Mouse (Mus musculus) CH12.LX (cell line): ENCODE measurements at regions not wholly inside any gene's neighbourhood (a gene's known extent, or its start where the extent isn't known, plus 50 kb on each side); places are given as distances from the start of the nearest gene placed in this dataset.

ENCODE experiments used
- DNase-seq: peaks from one replicate; pipeline ENCODE4 v3.0.0-alpha.2; 2013; ENCODE audit errors: extremely low read depth
- H3K27ac ChIP-seq: 2 replicates; pipeline ENCODE4 v1.5.1; 2012; ENCODE audit warnings: low read depth, mild to moderate bottlenecking, control low read depth, moderate library complexity; ENCODE audit not compliant: insufficient read depth
- H3K27me3 ChIP-seq: replicated peaks from 2 replicates; pipeline ENCODE3; 2012; ENCODE audit warnings: inconsistent platforms
- H3K36me3 ChIP-seq, 2 experiments: replicated peaks in 1 of 2; 2 replicates each; pipeline versions ENCODE3 to v1.6.1; 2012; ENCODE audit warnings: inconsistent platforms in 1 of 2, low read length in 1 of 2, mild to moderate bottlenecking in 1 of 2, mixed read lengths in 1 of 2, moderate library complexity in 1 of 2; ENCODE audit not compliant: control insufficient read depth in 1 of 2, insufficient read depth in 1 of 2
- H3K4me1 ChIP-seq, 2 experiments: 2 replicates each; pipeline ENCODE4 v1.6.1; 2012; ENCODE audit warnings: inconsistent platforms in 1 of 2, moderate library complexity in 1 of 2; ENCODE audit not compliant: insufficient read depth in 2 of 2, control insufficient read depth in 1 of 2
- H3K4me2 ChIP-seq: 2 replicates; pipeline ENCODE4 v1.6.1; 2012; ENCODE audit warnings: low read depth, mild to moderate bottlenecking, control low read depth; ENCODE audit not compliant: poor library complexity, insufficient read depth, severe bottlenecking
- H3K4me3 ChIP-seq, 3 experiments: fragments of 150-350 bp in 1 of 3; sonication (generic) in 1 of 3; replicated peaks in 1 of 3; 2 replicates each; pipeline versions ENCODE3 to v1.5.1; 2011 to 2012; ENCODE audit warnings: low read depth in 2 of 3, low read length in 2 of 3, mild to moderate bottlenecking in 2 of 3, moderate library complexity in 2 of 3, control low read depth in 1 of 3, improper control_type of control experiment in 1 of 3, inconsistent platforms in 1 of 3, mixed read lengths in 1 of 3; ENCODE audit not compliant: poor library complexity in 1 of 3
- H3K79me2 ChIP-seq: replicated peaks from 2 replicates; pipeline ENCODE4 v1.6.1; 2012; ENCODE audit warnings: mild to moderate bottlenecking, moderate library complexity; ENCODE audit not compliant: control insufficient read depth, poor library complexity, insufficient read depth, severe bottlenecking; ENCODE audit errors: extremely low read depth
- H3K9ac ChIP-seq: 2 replicates; pipeline ENCODE4 v1.6.1; 2012; ENCODE audit warnings: low read depth, mild to moderate bottlenecking, control low read depth, moderate library complexity; ENCODE audit not compliant: insufficient read depth
- H3K9me3 ChIP-seq: replicated peaks from 2 replicates; pipeline ENCODE3; 2012; ENCODE audit warnings: low read length, inconsistent platforms, mixed read lengths
- BHLHE40 ChIP-seq: IDR thresholded peaks from 2 replicates; pipeline ENCODE4 v1.6.1; 2011; ENCODE audit warnings: mild to moderate bottlenecking, low read depth, low read length, improper control_type of control experiment
- CHD1 ChIP-seq: IDR thresholded peaks from 2 replicates; pipeline ENCODE4 v1.6.1; 2012; ENCODE audit warnings: low read depth, low read length, improper control_type of control experiment, inconsistent platforms
- CHD2 ChIP-seq: IDR thresholded peaks from 2 replicates; pipeline ENCODE4 v1.6.1; 2011; ENCODE audit warnings: low read length, improper control_type of control experiment
- ELF1 ChIP-seq: IDR thresholded peaks from 2 replicates; pipeline ENCODE4 v1.6.1; 2014; ENCODE audit warnings: low read depth, mild to moderate bottlenecking, inconsistent platforms, low read length, improper control_type of control experiment
- EP300 ChIP-seq: IDR thresholded peaks from 2 replicates; pipeline ENCODE4 v1.6.1; 2011; ENCODE audit warnings: low read length, improper control_type of control experiment
- ETS1 ChIP-seq: conservative IDR thresholded peaks from 2 replicates; pipeline ENCODE4 v1.6.1; 2012; ENCODE audit warnings: low read depth, mild to moderate bottlenecking, inconsistent platforms, low read length, improper control_type of control experiment, moderate library complexity
- GABPA ChIP-seq: IDR thresholded peaks from 2 replicates; pipeline ENCODE4 v1.6.1; 2012; ENCODE audit warnings: low read depth, low read length, improper control_type of control experiment, inconsistent platforms; ENCODE audit not compliant: insufficient replicate concordance
- HCFC1 ChIP-seq: IDR thresholded peaks from 2 replicates; pipeline ENCODE4 v1.6.1; 2012; ENCODE audit warnings: low read depth, mild to moderate bottlenecking, inconsistent platforms, low read length, improper control_type of control experiment
- JUND ChIP-seq: conservative IDR thresholded peaks from 2 replicates; pipeline ENCODE4 v1.6.1; 2011; ENCODE audit warnings: low read depth, low read length, improper control_type of control experiment
- KAT2A ChIP-seq: IDR thresholded peaks from 2 replicates; pipeline ENCODE4 v1.6.1; 2012; ENCODE audit warnings: low read length, improper control_type of control experiment, inconsistent platforms; ENCODE audit not compliant: insufficient replicate concordance
- MAFK ChIP-seq: IDR thresholded peaks from 2 replicates; pipeline ENCODE4 v1.6.1; 2011; ENCODE audit warnings: low read length, improper control_type of control experiment; ENCODE audit not compliant: insufficient replicate concordance
- MEF2A ChIP-seq: IDR thresholded peaks from 2 replicates; pipeline ENCODE4 v1.6.1; 2014; ENCODE audit warnings: low read depth, mild to moderate bottlenecking, inconsistent platforms, low read length, improper control_type of control experiment, borderline replicate concordance
- NELFE ChIP-seq: IDR thresholded peaks from 2 replicates; pipeline ENCODE4 v1.6.1; 2011; ENCODE audit warnings: low read depth, low read length, improper control_type of control experiment
- NRF1 ChIP-seq: IDR thresholded peaks from 2 replicates; pipeline ENCODE4 v1.6.1; 2014; ENCODE audit warnings: low read depth, mild to moderate bottlenecking, inconsistent platforms, low read length, improper control_type of control experiment, moderate library complexity
- PAX5 ChIP-seq: IDR thresholded peaks from 2 replicates; pipeline ENCODE4 v1.6.1; 2012; ENCODE audit warnings: low read length, inconsistent platforms, mixed read lengths
- RAD21 ChIP-seq: IDR thresholded peaks from 2 replicates; pipeline ENCODE4 v1.6.1; 2011; ENCODE audit warnings: low read depth, mild to moderate bottlenecking, low read length, improper control_type of control experiment, moderate library complexity
- SIN3A ChIP-seq: IDR thresholded peaks from 2 replicates; pipeline ENCODE4 v1.6.1; 2012; ENCODE audit warnings: low read length, improper control_type of control experiment, inconsistent platforms
- SMC3 ChIP-seq: IDR thresholded peaks from 2 replicates; pipeline ENCODE4 v1.6.1; 2011; ENCODE audit warnings: low read depth, low read length, improper control_type of control experiment
- TBP ChIP-seq: conservative IDR thresholded peaks from 2 replicates; pipeline ENCODE4 v1.6.1; 2011; ENCODE audit warnings: low read depth, low read length, improper control_type of control experiment
- USF1 ChIP-seq: IDR thresholded peaks from 2 replicates; pipeline ENCODE4 v1.6.1; 2014; ENCODE audit warnings: low read depth, mild to moderate bottlenecking, inconsistent platforms, low read length, improper control_type of control experiment
- USF2 ChIP-seq: conservative IDR thresholded peaks from 2 replicates; pipeline ENCODE4 v1.6.1; 2011; ENCODE audit warnings: low read depth, low read length, improper control_type of control experiment
- ZC3H11A ChIP-seq: IDR thresholded peaks from 2 replicates; pipeline ENCODE4 v1.6.1; 2012; ENCODE audit warnings: low read depth, mild to moderate bottlenecking, inconsistent platforms, low read length, improper control_type of control experiment
- ZKSCAN1 ChIP-seq: IDR thresholded peaks from 2 replicates; pipeline ENCODE4 v1.6.1; 2012; ENCODE audit warnings: low read depth, inconsistent platforms, low read length, improper control_type of control experiment, borderline replicate concordance
- dilution Hi-C: fragments of 300-500 bp; cut with MboI; formaldehyde crosslinking; loops from 2 replicates; pipeline ENCODE4 v1.14.3; 2020; ENCODE audit warnings: low sequenced_read_pairs; ENCODE audit not compliant: extremely low pct_unique_long_range_greater_than_20kb, extremely low pct_ligation_motif_present
- in situ Hi-C: fragments of 300-500 bp; cut with MboI; formaldehyde crosslinking; loops from 3 replicates; pipeline ENCODE4 v1.14.3; 2019; ENCODE audit warnings: low sequenced_read_pairs, low pct_ligation_motif_present, low pct_unique_long_range_greater_than_20kb, mixed read lengths

- Histone ChIP-seq H3K4me2 (no peak overlapping the region), H3K27me3 (no peaks in the 10 kb centered on the region), H3K9me3 (no peaks in the 10 kb centered on the region), H3K36me3 (no peaks in the 10 kb centered on the region), H3K4me3 (no peak overlapping the region), H3K9ac (no peak overlapping the region), H3K4me1 (no peaks in the 10 kb centered on the region), H3K79me2 (no peaks in the 10 kb centered on the region), H3K27ac (no peak overlapping the region)
- DNase-seq = no peak
- in situ Hi-C loops (no loop called here), dilution Hi-C loops (no loop called here)
- no peak for TF ChIP-seq NRF1
- no peak for TF ChIP-seq MAFK
- no peak for TF ChIP-seq SMC3
- TF ChIP-seq MEF2A = no peak
- no peak for TF ChIP-seq EP300
- TF ChIP-seq SIN3A = no peak
- TF ChIP-seq CHD2 = no peak
- no peak for TF ChIP-seq GABPA
- no peak for TF ChIP-seq TBP
- TF ChIP-seq JUND = no peak
- no peak for TF ChIP-seq ZC3H11A
- TF ChIP-seq USF1 = no peak
- TF ChIP-seq BHLHE40 = no peak
- no peak for TF ChIP-seq USF2
- TF ChIP-seq ZKSCAN1 = no peak
- TF ChIP-seq NELFE = no peak
- TF ChIP-seq CHD1 = no peak
Measured at GRCm38 (mm10) chr12:92028354-92028753, 179.4 kb upstream of the Sel1l start.

GRCm38 (mm10) chr12:92024461-92025218 lies 175.7 kb upstream of the Sel1l start:
- H3K4me3 ChIP-seq = no peak overlapping the region
- no peaks in the 10 kb centered on the region for H3K27me3 ChIP-seq
- TF ChIP-seq EP300 = no peak
- TF ChIP-seq ELF1 = no peak
- TF ChIP-seq NELFE = no peak
- no peak for TF ChIP-seq SMC3
- TF ChIP-seq PAX5 = no peak
- no peak for TF ChIP-seq MEF2A
- TF ChIP-seq BHLHE40 = no peak
- TF ChIP-seq SIN3A = no peak
- TF ChIP-seq RAD21 = no peak
- no peak for TF ChIP-seq CHD1
- TF ChIP-seq HCFC1 = no peak
- no peak for TF ChIP-seq CHD2
- no peak for TF ChIP-seq KAT2A
- no peak for TF ChIP-seq ETS1
- no peaks in the 10 kb centered on the region for H3K79me2 ChIP-seq
- no peaks in the 10 kb centered on the region for H3K36me3 ChIP-seq
- H3K4me2 ChIP-seq = no peak overlapping the region
- peaks cover 0 to 8% of the 10 kb centered on the region in 2 experiments; a peak in 2 of 4 replicates for H3K4me1 ChIP-seq
- no peak for DNase-seq
- in situ Hi-C loops = no loop called here
- H3K9ac ChIP-seq = no peak overlapping the region
- H3K27ac ChIP-seq = no peak overlapping the region
- dilution Hi-C loops = no loop called here
- H3K9me3 ChIP-seq = no peaks in the 10 kb centered on the region
